Mouse (Mus musculus) thymus, adult 2 months (tissue): ENCODE measurements around the gene Wnt5b. TPM values are rescaled to one million over a fixed set of nuclear protein-coding genes. Genes with fewer than 3 reads are reported as not detected.

Source experiments
- DNase-seq: peaks from one replicate; pipeline ENCODE4 v3.0.0; 2021
- H3K27ac ChIP-seq: fragments of 200-500 bp; 2 replicates; pipeline ENCODE4 v1.5.1; 2012; ENCODE audit warnings: low read length, control low read depth; ENCODE audit not compliant: control insufficient read depth, insufficient read depth
- H3K27me3 ChIP-seq: fragments of 200-500 bp; 2 replicates; pipeline ENCODE4 v1.6.1; 2012; ENCODE audit warnings: mild to moderate bottlenecking, low read length, moderate library complexity, mixed read lengths; ENCODE audit not compliant: control insufficient read depth, insufficient read depth
- H3K36me3 ChIP-seq: fragments of 200-500 bp; 2 replicates; pipeline ENCODE4 v1.6.1; 2012; ENCODE audit warnings: mild to moderate bottlenecking, low read length, moderate library complexity; ENCODE audit not compliant: control insufficient read depth, insufficient read depth
- H3K4me1 ChIP-seq: fragments of 200-500 bp; replicated peaks from 2 replicates; pipeline ENCODE4 v1.6.1; 2012; ENCODE audit warnings: low read length; ENCODE audit not compliant: control insufficient read depth, insufficient read depth
- H3K4me3 ChIP-seq: fragments of 200-500 bp; 2 replicates; pipeline ENCODE4 v1.5.1; 2012; ENCODE audit warnings: mild to moderate bottlenecking, low read length, control low read depth, moderate library complexity; ENCODE audit not compliant: control insufficient read depth, insufficient read depth
- CTCF ChIP-seq: fragments of 200-500 bp; IDR thresholded peaks from 2 replicates; pipeline ENCODE4 v1.5.1; 2012; ENCODE audit warnings: mild to moderate bottlenecking, control low read depth, low read length, moderate library complexity, borderline replicate concordance; ENCODE audit not compliant: control insufficient read depth, poor library complexity, insufficient read depth; ENCODE audit errors: extremely low read depth
- POLR2A ChIP-seq: fragments of 200-500 bp; IDR thresholded peaks from 2 replicates; pipeline ENCODE4 v1.6.1; 2012; ENCODE audit warnings: mild to moderate bottlenecking, low read length, control low read depth, moderate library complexity; ENCODE audit not compliant: control insufficient read depth, poor library complexity, insufficient read depth; ENCODE audit errors: extremely low read depth
- WGBS: fragments of 180-500 bp; shearing (Covaris S2); methylation state at CpG from one replicate; pipeline ENCODE4 v1.1.7; 2018; 5-methylcytosine and 5-hydroxymethylcytosine counted together
- polyA plus RNA-seq: library from polyadenylated mRNA; depleted of rRNA; stranded (reverse); fragments of >200 nt; gene quantifications from 2 replicates; pipeline ENCODE4 v1.2.3, GENCODE M21; 2012

Wnt5b gene
- polyA plus RNA-seq, 1 experiment = 6.5 TPM

DNA sequence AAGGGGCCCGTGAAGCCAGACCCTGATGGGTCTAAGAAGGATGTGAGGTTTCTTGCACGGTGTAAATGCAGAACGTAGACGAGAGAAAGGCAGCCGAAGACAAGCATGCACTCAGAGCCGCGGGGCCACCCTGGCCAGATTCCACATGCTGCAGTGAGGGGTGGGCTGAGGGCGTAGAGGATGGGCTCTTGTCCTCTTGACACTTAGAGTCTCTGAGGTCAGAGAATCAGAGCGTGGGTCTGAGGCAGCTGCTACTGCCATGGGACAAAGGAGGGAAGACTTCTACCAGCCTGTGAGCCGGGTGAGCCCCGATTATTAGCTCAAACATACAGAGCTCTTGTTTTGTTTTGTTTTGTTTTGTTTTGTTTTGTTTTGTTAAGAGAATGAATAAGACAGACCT lies 53.6 kb downstream of the Wnt5b start:
- H3K27ac ChIP-seq = no peak overlapping the region
- TF ChIP-seq CTCF = no peak
- no peak for TF ChIP-seq POLR2A
- 91% methylated on average over 11 of the region's 11 CpGs for WGBS
- DNase-seq = no peak
- H3K27me3 ChIP-seq = no peaks in the 10 kb centered on the region
- H3K36me3 ChIP-seq = no peaks in the 10 kb centered on the region
- H3K4me3 ChIP-seq = no peak overlapping the region
- H3K4me1 ChIP-seq = peaks cover 7% of the 10 kb centered on the region; the same call in 1 of the 2 replicates

DNA sequence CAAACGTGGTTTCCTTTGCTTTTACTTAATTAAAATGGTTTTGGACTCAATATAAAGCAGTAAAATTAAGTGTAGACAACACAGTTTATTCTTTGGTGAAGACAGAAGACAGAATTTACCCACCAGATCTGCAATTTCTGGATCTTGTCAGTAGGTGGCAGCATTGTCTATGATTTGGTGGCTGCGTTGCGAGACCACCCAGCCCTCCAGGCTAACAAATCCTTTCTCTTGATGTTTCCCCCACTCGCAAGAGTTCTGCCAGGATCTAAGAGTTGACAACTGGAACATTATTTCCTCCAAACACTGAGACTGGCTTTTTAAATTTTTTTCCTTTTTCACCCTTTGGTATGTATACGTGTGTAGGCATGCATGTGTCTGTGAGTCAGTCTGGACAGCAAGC lies 54.4 kb downstream of the Wnt5b start:
- Histone ChIP-seq H3K4me1 (peaks cover 6% of the 10 kb centered on the region), H3K27me3 (no peaks in the 10 kb centered on the region), H3K27ac (no peak overlapping the region), H3K4me3 (no peak overlapping the region), H3K36me3 (no peaks in the 10 kb centered on the region)
- TF ChIP-seq POLR2A (no peak), CTCF (no peak)
- WGBS = 17% methylated on average over 5 of the region's 5 CpGs
- DNase-seq = peak; percentile 66

DNA sequence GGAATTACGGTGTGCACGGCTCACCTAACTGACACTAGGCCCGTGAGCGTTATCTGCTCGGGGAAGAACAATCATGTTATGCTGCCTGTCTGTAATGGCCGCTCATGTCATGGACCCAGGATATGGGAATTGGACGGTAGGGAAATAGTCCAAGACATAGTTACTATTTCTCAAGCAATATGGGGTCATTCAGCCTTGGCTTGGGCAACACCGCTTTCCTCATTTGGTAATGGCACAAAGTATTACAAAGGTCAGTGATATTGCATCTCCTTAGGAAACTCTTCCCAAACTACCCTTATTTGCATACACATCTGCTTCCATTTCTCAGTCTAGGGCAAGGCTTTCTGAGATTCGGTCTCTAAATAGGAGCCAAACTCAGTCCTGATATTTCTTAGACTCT lies 56.5 kb downstream of the Wnt5b start:
- no peak overlapping the region for H3K4me3 ChIP-seq
- no peak for DNase-seq
- TF ChIP-seq CTCF (no peak), POLR2A (no peak)
- H3K27ac ChIP-seq = no peak overlapping the region
- H3K27me3 ChIP-seq = no peaks in the 10 kb centered on the region
- peaks cover 12% of the 10 kb centered on the region; the same call in 1 of the 2 replicates for H3K36me3 ChIP-seq
- H3K4me1 ChIP-seq = peaks cover 20% of the 10 kb centered on the region
- 97% methylated on average over 9 of the region's 9 CpGs for WGBS

DNA sequence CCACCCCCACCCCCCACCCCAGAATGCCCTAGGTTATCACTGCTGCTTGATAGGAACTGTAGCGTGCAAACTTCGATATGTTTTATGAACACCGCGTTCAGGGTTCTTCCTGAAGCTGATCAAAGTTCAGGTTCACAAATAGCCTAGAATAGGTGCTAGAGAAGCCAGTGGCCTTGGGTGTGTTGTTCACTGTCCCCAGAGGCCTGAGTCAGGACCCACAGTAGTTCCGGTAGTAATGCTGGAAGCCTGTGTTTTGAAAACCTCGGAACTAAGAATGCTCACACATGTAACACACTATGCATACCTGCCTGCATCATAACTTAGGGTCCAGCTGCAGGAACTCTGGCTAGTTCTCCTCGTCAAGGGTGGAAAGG lies 57.1 kb downstream of the Wnt5b start:
- Histone ChIP-seq H3K27ac (no peak overlapping the region), H3K4me3 (no peak overlapping the region), H3K36me3 (peaks cover 12% of the 10 kb centered on the region; the same call in 1 of the 2 replicates), H3K27me3 (no peaks in the 10 kb centered on the region), H3K4me1 (peaks cover 20% of the 10 kb centered on the region)
- no peak for DNase-seq
- WGBS = 98% methylated on average over 7 of the region's 7 CpGs
- TF ChIP-seq POLR2A = no peak
- TF ChIP-seq CTCF = no peak

DNA sequence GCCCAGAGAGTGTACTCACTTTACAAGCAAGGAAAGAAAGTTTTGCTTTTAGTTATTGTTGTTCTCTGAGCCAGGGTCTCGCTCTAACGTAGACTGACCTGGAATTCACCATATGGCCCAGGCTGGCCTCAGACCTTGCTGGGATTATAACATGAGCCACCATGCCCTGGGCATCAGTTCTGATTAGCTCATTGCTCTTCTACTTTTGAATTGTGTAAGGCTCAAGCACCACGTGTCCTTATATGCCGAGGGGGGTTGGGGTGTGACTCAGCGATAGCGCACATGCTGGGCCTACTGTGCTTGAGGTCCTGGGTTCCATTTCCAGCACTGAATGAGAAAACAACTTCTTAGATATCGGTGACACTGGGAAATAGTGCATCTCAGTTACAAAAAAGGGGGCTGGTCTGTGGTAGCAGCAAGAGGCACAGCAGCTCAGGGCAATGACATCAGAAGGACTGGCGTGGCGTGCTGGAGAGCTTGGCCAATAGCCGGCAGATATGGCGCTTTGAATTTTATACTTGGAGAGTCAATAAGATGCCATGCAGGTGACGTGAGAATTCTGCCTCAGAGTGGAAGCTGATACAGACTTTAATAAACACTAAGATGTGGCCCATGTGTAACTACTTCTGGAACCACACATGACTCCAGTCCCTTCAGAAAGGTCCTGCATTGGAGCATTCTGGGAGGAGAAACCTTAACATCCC lies 57.6 kb downstream of the Wnt5b start:
- Histone ChIP-seq H3K27ac (no peak overlapping the region), H3K4me1 (peaks cover 20% of the 10 kb centered on the region), H3K27me3 (no peaks in the 10 kb centered on the region), H3K4me3 (no peak overlapping the region), H3K36me3 (peaks cover 12% of the 10 kb centered on the region; the same call in 1 of the 2 replicates)
- no peak for DNase-seq
- TF ChIP-seq CTCF = no peak
- TF ChIP-seq POLR2A = no peak
- 96% methylated on average over 12 of the region's 12 CpGs for WGBS

DNA sequence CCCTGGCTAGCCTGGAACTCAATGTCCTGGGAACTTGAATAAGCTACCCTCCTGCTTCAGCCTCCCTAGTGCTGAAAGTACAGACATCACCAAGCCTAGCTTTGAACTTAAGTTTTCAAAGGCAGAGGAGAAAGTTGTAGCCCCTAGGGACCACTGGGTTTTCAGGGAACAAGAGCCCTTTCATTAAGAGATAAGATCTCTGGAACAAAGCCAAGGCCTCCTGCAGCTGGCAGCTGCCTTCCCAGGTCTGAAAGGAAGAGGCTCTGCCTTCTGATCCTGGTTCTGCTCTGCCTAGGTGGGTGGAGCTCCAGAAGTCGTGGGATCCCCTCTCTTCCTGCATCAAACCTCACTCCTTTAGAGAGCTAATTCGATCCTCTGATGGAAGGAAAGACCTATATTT lies 58.7 kb downstream of the Wnt5b start:
- 5% methylated on average over 2 of the region's 2 CpGs for WGBS
- H3K4me1 ChIP-seq = peaks cover 20% of the 10 kb centered on the region
- H3K4me3 ChIP-seq = no peak overlapping the region
- H3K36me3 ChIP-seq = peaks cover 12% of the 10 kb centered on the region; the same call in 1 of the 2 replicates
- H3K27me3 ChIP-seq = no peaks in the 10 kb centered on the region
- TF ChIP-seq CTCF = no peak
- TF ChIP-seq POLR2A = no peak
- DNase-seq = no peak
- no peak overlapping the region for H3K27ac ChIP-seq
